Mouse (Mus musculus) T-helper 2 cell (primary cell): ENCODE measurements at regions not wholly inside any gene's neighbourhood (a gene's known extent, or its start where the extent isn't known, plus 50 kb on each side); places are given as distances from the start of the nearest gene placed in this dataset.

ENCODE experiments used
- in situ Hi-C: fragments of 300-600 bp; cut with MboI, MseI; formaldehyde crosslinking; loops from one replicate; pipeline ENCODE4 v1.15.1; 2025; ENCODE audit warnings: high pct_unique_total_duplicates

GRCm38 (mm10) chr11:10570489-10570888 is 543.5 kb upstream of the Vwc2 start:
- in situ Hi-C loops, result loop anchor here (10.0 kb wide), 1 partner anchor 1516 kb away; no protein-coding TSS in a partner anchor
